Mouse (Mus musculus): ENCODE measurements around the gene Iqcg. TPM values are rescaled to one million over a fixed set of nuclear protein-coding genes. Genes with fewer than 3 reads are reported as not detected.
A peak's percentile ranks its signal among the peaks of the same experiment; 100 is the strongest.

Gene Iqcg
- total RNA-seq, 2 experiments from 2014 or later: 2.3 to 2.6 TPM

GRCm38 (mm10) chr16:32981405-32981804 is 74.6 kb downstream of the Iqcg start:
- no peak for DNase-seq

DNA sequence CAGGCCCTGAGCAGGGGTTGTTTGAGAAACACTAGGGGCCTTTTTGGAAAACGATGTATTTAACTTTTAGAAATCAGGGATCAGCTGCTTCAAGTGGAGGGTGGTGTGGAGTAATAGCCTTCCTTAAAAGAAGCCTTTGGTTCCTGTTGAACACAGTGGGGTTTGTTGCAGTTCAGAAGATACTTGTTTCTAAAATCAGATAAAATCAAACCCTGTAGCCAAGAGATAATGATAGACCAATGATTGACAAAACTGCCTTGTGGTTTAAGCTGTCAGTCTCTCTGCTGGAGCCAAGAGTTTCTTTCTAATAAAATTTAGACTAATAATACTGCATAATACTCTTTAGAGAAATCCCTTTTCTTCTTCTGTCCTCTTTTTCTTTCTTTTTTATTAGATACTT is 75.8 kb downstream of the Iqcg start:
- no peak for DNase-seq

GRCm38 (mm10) chr16:32973047-32973446 is 83.0 kb downstream of the Iqcg start:
- no peak for DNase-seq

DNA sequence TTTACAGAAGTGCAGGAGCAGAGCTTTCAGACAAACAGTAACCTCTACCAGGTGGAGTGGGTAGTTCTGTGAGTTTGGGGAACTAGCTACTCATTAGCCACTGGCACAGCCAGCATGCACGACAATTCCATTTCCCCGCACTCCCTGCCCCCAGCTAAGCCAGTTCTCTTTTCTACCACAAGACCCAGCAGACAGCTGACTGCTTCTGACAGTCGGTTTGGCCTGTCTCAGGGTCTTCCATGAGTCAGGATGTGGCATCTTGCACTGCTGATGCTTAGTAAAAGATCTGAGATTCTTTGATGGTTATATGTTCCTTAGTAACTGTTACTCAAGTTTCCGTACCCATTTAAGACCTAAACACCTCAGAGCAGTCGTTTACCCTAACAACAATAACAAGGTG is 83.5 kb downstream of the Iqcg start:
- no peak for DNase-seq

Small RNA genes within 50 kb of the gene (microRNA-seq; reads per million reads assigned to microRNA genes)
- gene Gm22231 (not detected), gene Mir1947 (12.7 reads per million, percentile 28 among the genes with 10 or more reads in this experiment)

Other genes with a start within 250 kb of the Iqcg start
- not detected for gene Smbd1, start 245.7 kb downstream of the Iqcg start, total RNA-seq (2021)
- 100 to 1,000 TPM; 104 to 118 TPM for gene Fyttd1, start 178.7 kb downstream of the Iqcg start, total RNA-seq (2021)
- gene Rubcn, start 178.5 kb downstream of the Iqcg start, total RNA-seq (2021): 10 to 100 TPM; 26.7 to 29.9 TPM
- 10 to 100 TPM; 30.5 to 34.4 TPM for gene Lrch3, start 142.1 kb downstream of the Iqcg start, total RNA-seq (2021)
- 100 to 1,000 TPM; 627 to 726 TPM for gene Rpl35a, start 235 bp upstream of the Iqcg start, total RNA-seq (2021)
- 10 to 100 TPM; 12.9 TPM for gene Lmln, start 6.3 kb upstream of the Iqcg start, total RNA-seq (2021)
- 10 to 100 TPM; 42.6 to 44.9 TPM for gene Osbpl11, start 128.9 kb upstream of the Iqcg start, total RNA-seq (2021)
- gene Snx4, start 195.2 kb upstream of the Iqcg start, total RNA-seq (2021): 10 to 100 TPM; 43.9 to 56.5 TPM

Measured in adrenal gland, postnatal 36 days (tissue).